Mouse (Mus musculus) midbrain, postnatal 0 days (tissue): ENCODE measurements around the gene St6galnac4. TPM values are rescaled to one million over a fixed set of nuclear protein-coding genes. Genes with fewer than 3 reads are reported as not detected.
A peak's percentile ranks its signal among the peaks of the same experiment; 100 is the strongest.

ENCODE experiments used
- ATAC-seq: fragments of 200-750 bp; cut with Nextera tagmentation; 2 replicates; pipeline ENCODE4 v1.8.0; 2017; ENCODE audit warnings: moderate number of reproducible peaks, mild to moderate bottlenecking, moderate TSS enrichment, moderate library complexity; ENCODE audit not compliant: low FRiP score
- DNase-seq: peaks from one replicate; pipeline ENCODE4 v3.0.0-alpha.2; 2015; ENCODE audit warnings: low spot score
- H3K27ac ChIP-seq: fragments of 300-500 bp; sonication (generic); 2 replicates; pipeline ENCODE4 v1.5.1; 2014; ENCODE audit warnings: low read depth, mild to moderate bottlenecking, low read length, mixed read lengths
- H3K27me3 ChIP-seq: fragments of 300-500 bp; sonication (generic); 2 replicates; pipeline ENCODE4 v1.6.1; 2014; ENCODE audit warnings: low read length, control low read depth, mixed read lengths; ENCODE audit not compliant: insufficient read depth
- H3K36me3 ChIP-seq: fragments of 300-500 bp; sonication (generic); 2 replicates; pipeline ENCODE4 v1.6.1; 2014; ENCODE audit warnings: low read length, control low read depth, mixed read lengths; ENCODE audit not compliant: insufficient read depth
- H3K4me1 ChIP-seq: fragments of 300-500 bp; sonication (generic); 2 replicates; pipeline ENCODE4 v1.6.1; 2014; ENCODE audit warnings: mild to moderate bottlenecking, control low read depth, antibody characterized with exemption, low read length, mixed read lengths; ENCODE audit not compliant: insufficient read depth
- H3K4me2 ChIP-seq: fragments of 300-500 bp; sonication (generic); 2 replicates; pipeline ENCODE4 v1.6.1; 2014; ENCODE audit warnings: low read depth, mild to moderate bottlenecking, low read length, mixed read lengths; ENCODE audit not compliant: poor library complexity, severe bottlenecking
- H3K4me3 ChIP-seq: fragments of 300-500 bp; sonication (generic); 2 replicates; pipeline ENCODE4 v1.5.1; 2014; ENCODE audit warnings: low read depth, mild to moderate bottlenecking, low read length, moderate library complexity
- H3K9ac ChIP-seq: fragments of 300-500 bp; sonication (generic); replicated peaks from 2 replicates; pipeline ENCODE4 v1.6.1; 2014; ENCODE audit warnings: mild to moderate bottlenecking, low read length, moderate library complexity, mixed read lengths; ENCODE audit not compliant: poor library complexity, severe bottlenecking
- H3K9me3 ChIP-seq: fragments of 300-500 bp; sonication (generic); 2 replicates; pipeline ENCODE4 v1.6.1; 2016; ENCODE audit warnings: low read length, control low read depth
- CTCF ChIP-seq: IDR thresholded peaks from 2 replicates; pipeline ENCODE4 v1.5.1; 2016; ENCODE audit warnings: antibody characterized with exemption, mild to moderate bottlenecking
- WGBS: fragments of 180-500 bp; shearing (Covaris S2); extraction: QIAGEN DNeasy Blood & Tissue Kit; methylation state at CpG from one replicate; pipeline ENCODE4 v1.1.7; 2014; 5-methylcytosine and 5-hydroxymethylcytosine counted together
- polyA plus RNA-seq: library from polyadenylated mRNA; unstranded; fragments of >200 nt; fragmentation: Nextera tagmentation; extraction: Ambion mirVana; gene quantifications from 2 replicates; pipeline ENCODE4 v1.2.1, GENCODE M21; 2015
- total RNA-seq: library from RNA; depleted of rRNA; stranded (reverse); fragments of >200 nt; gene quantifications from 2 replicates; pipeline ENCODE4 v1.2.3, GENCODE M21; 2014; rRNA removed

The St6galnac4 gene
- total and polyA plus RNA-seq, 2 experiments from 2014 or later: 38.0 to 50.9 TPM

GRCm38 (mm10) chr2:32644799-32645475, 58.0 kb downstream of the St6galnac4 start:
- no peak for TF ChIP-seq CTCF
- 87% methylated on average over 8 of the region's 8 CpGs for WGBS
- DNase-seq (no peak), ATAC-seq (no peak)
- H3K27me3 ChIP-seq: no peaks in the 10 kb centered on the region; the same call in 1 of the 2 replicates
- H3K9me3 ChIP-seq: no peaks in the 10 kb centered on the region
- no peaks in the 10 kb centered on the region for H3K36me3 ChIP-seq
- no peak overlapping the region for H3K4me3 ChIP-seq
- H3K27ac ChIP-seq: no peak overlapping the region
- H3K4me1 ChIP-seq: no peaks in the 10 kb centered on the region
- no peak overlapping the region for H3K9ac ChIP-seq
- no peak overlapping the region for H3K4me2 ChIP-seq

- H3K36me3 ChIP-seq: no peaks in the 10 kb centered on the region
- no peak overlapping the region for H3K4me3 ChIP-seq
- H3K9ac ChIP-seq: no peak overlapping the region
- TF ChIP-seq CTCF: no peak
- H3K27me3 ChIP-seq: no peaks in the 10 kb centered on the region; the same call in 1 of the 2 replicates
- H3K4me1 ChIP-seq: no peaks in the 10 kb centered on the region
- no peaks in the 10 kb centered on the region for H3K9me3 ChIP-seq
- ATAC-seq: no peak
- H3K4me2 ChIP-seq: no peak overlapping the region
- no peak overlapping the region for H3K27ac ChIP-seq
- 61% methylated on average over 3 of the region's 3 CpGs for WGBS
- no peak for DNase-seq
Observed at GRCm38 (mm10) chr2:32645647-32646046, 58.8 kb downstream of the St6galnac4 start.

GRCm38 (mm10) chr2:32646379-32647056, 59.6 kb downstream of the St6galnac4 start, which contains the start of gene Eng:
Eng (plus strand) TSS chr2:32646595.
- Histone ChIP-seq H3K9me3 (no peaks in the 10 kb centered on the region), H3K27me3 (no peaks in the 10 kb centered on the region; the same call in 1 of the 2 replicates), H3K27ac (0 out of 2 replicates have a peak within 1 kb of the TSS, but pooled peaks have one; percentile 32), H3K4me2 (no peak within 1 kb of the TSS; the same call in 1 of the 2 replicates), H3K36me3 (no peaks in the 10 kb centered on the region), H3K4me1 (no peaks in the 10 kb centered on the region), H3K9ac (no peak within 1 kb of the TSS), H3K4me3 (peak within 1 kb of the TSS; percentile 24)
- DNase-seq (no peak), ATAC-seq (no peak)
- 59% methylated on average over 31 of the region's 31 CpGs for WGBS
- TF ChIP-seq CTCF: no peak

- Histone ChIP-seq H3K27me3 (no peaks in the 10 kb centered on the region; the same call in 1 of the 2 replicates), H3K4me2 (no peak overlapping the region), H3K9ac (no peak overlapping the region), H3K27ac (no peak overlapping the region), H3K9me3 (no peaks in the 10 kb centered on the region), H3K4me3 (peak overlapping the region; percentile 24), H3K36me3 (no peaks in the 10 kb centered on the region), H3K4me1 (no peaks in the 10 kb centered on the region)
- DNase-seq (no peak), ATAC-seq (no peak)
- WGBS: 89% methylated on average over 7 of the region's 7 CpGs
- TF ChIP-seq CTCF: no peak
Observed at GRCm38 (mm10) chr2:32647366-32647765, 60.5 kb downstream of the St6galnac4 start.

Other genes starting within 250 kb of the St6galnac4 start
- gene Ciz1, start 234.8 kb upstream of the St6galnac4 start, total RNA-seq: 63.7 and 81.8 TPM in 2 replicates
- gene Ciz1, start 234.8 kb upstream of the St6galnac4 start, polyA plus RNA-seq: 47.3 and 48.8 TPM in 2 replicates
- 170 and 186 TPM in 2 replicates for gene Dnm1, start 233.8 kb upstream of the St6galnac4 start, total RNA-seq
- 105 and 107 TPM in 2 replicates for gene Dnm1, start 233.8 kb upstream of the St6galnac4 start, polyA plus RNA-seq
- gene 1110008P14Rik, start 205.2 kb upstream of the St6galnac4 start, total RNA-seq: 336 and 450 TPM in 2 replicates
- gene 1110008P14Rik, start 205.2 kb upstream of the St6galnac4 start, polyA plus RNA-seq: 198 and 224 TPM in 2 replicates
- gene Lcn2, start 198.8 kb upstream of the St6galnac4 start, total RNA-seq: 0.57 TPM in 1 of 2 replicates, not detected in the other
- 0.35 and 0.44 TPM in 2 replicates for gene Lcn2, start 198.8 kb upstream of the St6galnac4 start, polyA plus RNA-seq
- 33.3 and 41.1 TPM in 2 replicates for gene Ptges2, start 191.2 kb upstream of the St6galnac4 start, total RNA-seq
- gene Ptges2, start 191.2 kb upstream of the St6galnac4 start, polyA plus RNA-seq: 56.2 and 62.3 TPM in 2 replicates
- 2.4 and 3.2 TPM in 2 replicates for gene Naif1, start 136.6 kb upstream of the St6galnac4 start, total RNA-seq
- 3.0 and 3.2 TPM in 2 replicates for gene Naif1, start 136.6 kb upstream of the St6galnac4 start, polyA plus RNA-seq
- 60.6 and 69.2 TPM in 2 replicates for gene Slc25a25, start 135.7 kb upstream of the St6galnac4 start, total RNA-seq
- gene Slc25a25, start 135.7 kb upstream of the St6galnac4 start, polyA plus RNA-seq: 52.0 and 53.4 TPM in 2 replicates
- gene Fam102a, start 51.8 kb upstream of the St6galnac4 start, total RNA-seq: 21.5 and 24.4 TPM in 2 replicates
- gene Fam102a, start 51.8 kb upstream of the St6galnac4 start, polyA plus RNA-seq: 6.8 and 7.2 TPM in 2 replicates
- 70.0 and 73.3 TPM in 2 replicates for gene Dpm2, start 16.2 kb upstream of the St6galnac4 start, total RNA-seq
- 135 and 143 TPM in 2 replicates for gene Dpm2, start 16.2 kb upstream of the St6galnac4 start, polyA plus RNA-seq
- gene Pip5kl1, start 12.3 kb upstream of the St6galnac4 start, total RNA-seq: 19.3 and 20.0 TPM in 2 replicates
- 16.5 and 26.5 TPM in 2 replicates for gene Pip5kl1, start 12.3 kb upstream of the St6galnac4 start, polyA plus RNA-seq
- gene 9430097D07Rik, start 11.4 kb upstream of the St6galnac4 start, total RNA-seq: 0.16 and 0.33 TPM in 2 replicates
- 0.69 and 0.82 TPM in 2 replicates for gene 9430097D07Rik, start 11.4 kb upstream of the St6galnac4 start, polyA plus RNA-seq
- gene St6galnac6, start 12.6 kb downstream of the St6galnac4 start, total RNA-seq: 113 and 166 TPM in 2 replicates
- 42.1 and 45.2 TPM in 2 replicates for gene St6galnac6, start 12.6 kb downstream of the St6galnac4 start, polyA plus RNA-seq
- gene Ak1, start 34.7 kb downstream of the St6galnac4 start, total RNA-seq: 99.6 and 107 TPM in 2 replicates
- 114 and 133 TPM in 2 replicates for gene Ak1, start 34.7 kb downstream of the St6galnac4 start, polyA plus RNA-seq
- 16.7 and 20.0 TPM in 2 replicates for gene Eng, start 59.5 kb downstream of the St6galnac4 start, total RNA-seq
- 20.3 and 21.3 TPM in 2 replicates for gene Eng, start 59.5 kb downstream of the St6galnac4 start, polyA plus RNA-seq
- 24.6 and 25.9 TPM in 2 replicates for gene Fpgs, start 117.0 kb downstream of the St6galnac4 start, total RNA-seq
- 25.1 and 29.6 TPM in 2 replicates for gene Fpgs, start 117.0 kb downstream of the St6galnac4 start, polyA plus RNA-seq
- 88.1 and 92.4 TPM in 2 replicates for gene Cdk9, start 126.0 kb downstream of the St6galnac4 start, total RNA-seq
- 58.2 and 59.4 TPM in 2 replicates for gene Cdk9, start 126.0 kb downstream of the St6galnac4 start, polyA plus RNA-seq
- gene Sh2d3c, start 134.0 kb downstream of the St6galnac4 start, total RNA-seq: 43.7 and 46.2 TPM in 2 replicates
- 54.4 and 54.6 TPM in 2 replicates for gene Sh2d3c, start 134.0 kb downstream of the St6galnac4 start, polyA plus RNA-seq
- 2.5 and 3.8 TPM in 2 replicates for gene 6330409D20Rik, start 153.9 kb downstream of the St6galnac4 start, total RNA-seq
- 3.7 and 4.0 TPM in 2 replicates for gene 6330409D20Rik, start 153.9 kb downstream of the St6galnac4 start, polyA plus RNA-seq
- 43.8 and 72.8 TPM in 2 replicates for gene Tor2a, start 170.1 kb downstream of the St6galnac4 start, total RNA-seq
- 42.0 and 44.9 TPM in 2 replicates for gene Tor2a, start 170.1 kb downstream of the St6galnac4 start, polyA plus RNA-seq
- 0.90 and 3.2 TPM in 2 replicates for gene Ttc16, start 188.5 kb downstream of the St6galnac4 start, total RNA-seq
- gene Ttc16, start 188.5 kb downstream of the St6galnac4 start, polyA plus RNA-seq: 0.32 and 0.44 TPM in 2 replicates
- gene Ptrh1, start 188.7 kb downstream of the St6galnac4 start, total RNA-seq: 2.1 and 2.7 TPM in 2 replicates
- 3.8 and 3.9 TPM in 2 replicates for gene Ptrh1, start 188.7 kb downstream of the St6galnac4 start, polyA plus RNA-seq
- gene Cfap157, start 197.3 kb downstream of the St6galnac4 start, total RNA-seq: 0.19 and 1.4 TPM in 2 replicates
- 0.48 and 1.1 TPM in 2 replicates for gene Cfap157, start 197.3 kb downstream of the St6galnac4 start, polyA plus RNA-seq